Mouse (Mus musculus): ENCODE results near the gene Fat3.

The Fat3 gene

GRCm38 (mm10) chr9:16114821-16115485 is 386.1 kb downstream of the Fat3 start:
- DNase-seq, result peak; percentile 16 to 37

GRCm38 (mm10) chr9:16113936-16114642 is 387.0 kb downstream of the Fat3 start:
- DNase-seq, result no peak

- DNase-seq, result no peak
These were observed 393.2 kb downstream of the Fat3 start for GRCm38 (mm10) chr9:16107900-16108299.

GRCm38 (mm10) chr9:16107386-16107785 is 393.7 kb downstream of the Fat3 start:
- DNase-seq, result no peak

GRCm38 (mm10) chr9:16098553-16098952 is 402.5 kb downstream of the Fat3 start:
- DNase-seq, result no peak

DNA sequence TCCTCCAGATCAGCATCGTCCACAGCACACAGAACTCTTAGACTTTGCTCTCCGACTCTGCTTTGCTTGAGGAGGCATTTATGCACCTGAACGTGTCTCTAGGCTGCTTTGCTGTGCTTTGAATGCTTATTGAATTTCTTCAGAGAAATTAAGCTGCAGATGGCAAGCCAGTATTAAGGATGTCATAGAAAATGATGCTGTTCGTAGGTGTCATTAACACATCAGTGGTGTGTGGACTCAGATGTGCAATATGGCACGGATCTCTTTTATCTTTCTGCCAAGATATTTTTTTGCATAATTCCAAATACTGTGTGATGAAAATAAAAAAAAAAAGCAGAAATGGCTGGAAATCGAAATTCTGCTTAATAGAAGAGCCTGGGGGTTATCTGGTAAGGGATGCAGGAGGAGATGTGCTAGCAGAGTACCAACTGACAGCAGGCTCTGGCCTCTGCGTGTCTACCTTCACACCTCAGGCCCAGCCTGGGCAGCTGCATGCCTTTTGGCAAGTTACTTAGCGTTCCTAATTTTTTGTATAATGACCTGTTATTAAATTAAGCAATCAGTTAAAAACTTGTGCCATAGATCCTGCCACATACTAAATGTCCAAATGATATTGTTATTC is 407.9 kb downstream of the Fat3 start:
- DNase-seq, result no peak

- peak in 1 of 2 experiments; percentile 3 for DNase-seq
These were observed 408.8 kb downstream of the Fat3 start for GRCm38 (mm10) chr9:16092051-16092967.

GRCm38 (mm10) chr9:16079292-16079691 is 421.8 kb downstream of the Fat3 start:
- no peak for DNase-seq

GRCm38 (mm10) chr9:16074664-16075063 is 426.4 kb downstream of the Fat3 start:
- DNase-seq, result no peak

DNA sequence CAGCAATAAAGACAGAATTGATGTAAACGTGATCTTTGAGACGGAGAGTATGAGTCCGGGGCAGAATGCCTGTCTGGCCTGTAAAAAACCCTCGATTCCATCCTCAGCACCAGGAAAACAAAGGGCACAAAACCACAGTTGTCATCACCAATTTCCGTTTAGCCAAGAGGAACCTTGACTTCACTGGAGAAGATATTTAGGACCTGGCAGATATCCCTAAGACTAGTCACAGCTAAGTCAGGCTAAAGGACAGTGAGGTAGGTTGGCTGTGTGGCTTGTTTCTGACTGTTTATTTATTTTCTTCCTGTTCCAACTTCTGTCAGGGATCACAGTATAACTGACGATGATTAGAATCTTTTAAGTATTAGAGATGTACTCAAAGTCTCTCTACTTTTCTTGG is 427.0 kb downstream of the Fat3 start:
- DNase-seq, result no peak

DNA sequence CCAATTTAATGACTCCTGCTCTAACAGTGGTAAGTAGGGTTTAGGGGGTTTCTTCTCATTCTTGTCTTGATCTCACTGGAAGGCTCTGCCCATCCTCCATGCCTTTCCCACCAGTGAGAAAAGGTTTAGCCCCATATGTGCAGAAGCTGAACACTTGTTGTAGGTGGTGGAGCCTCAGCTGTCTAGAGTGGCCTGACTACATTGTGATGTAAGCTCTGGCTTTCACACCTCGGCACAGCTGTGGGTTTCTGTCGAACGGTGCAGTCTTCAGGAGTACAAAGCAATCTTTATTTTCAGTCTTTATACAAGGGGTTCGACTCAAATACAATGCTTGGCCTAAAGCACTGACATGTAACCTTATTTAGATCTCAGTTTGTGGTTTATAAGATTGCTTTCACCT is 437.6 kb downstream of the Fat3 start:
- DNase-seq, result no peak

GRCm38 (mm10) chr9:16062472-16062871 is 438.6 kb downstream of the Fat3 start:
- DNase-seq, result no peak

DNA sequence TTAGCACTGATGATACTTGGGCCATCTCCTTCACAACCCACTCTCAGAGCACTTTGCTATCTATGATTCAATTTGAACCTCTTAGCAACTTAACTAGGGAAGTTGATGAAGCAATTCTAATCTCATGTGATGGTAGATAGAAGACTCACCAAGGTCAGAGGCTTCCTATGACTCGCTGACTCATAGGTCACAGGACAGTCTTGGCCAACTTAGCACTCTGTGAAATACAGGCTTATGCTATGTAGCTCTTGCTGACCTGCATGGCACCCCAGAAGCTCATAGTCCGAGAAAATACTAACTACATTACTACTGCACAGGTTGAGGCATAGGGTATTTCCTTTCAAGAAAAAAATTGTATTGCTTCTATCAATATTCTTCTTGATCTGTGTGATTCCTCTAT is 454.4 kb downstream of the Fat3 start:
- DNase-seq, result no peak

- no peak for DNase-seq
These were observed 463.7 kb downstream of the Fat3 start for GRCm38 (mm10) chr9:16037375-16037774.

GRCm38 (mm10) chr9:16036346-16036745 is 464.7 kb downstream of the Fat3 start:
- no peak for DNase-seq

- peak in 1 of 2 experiments; percentile 6 for DNase-seq
These were observed 471.3 kb downstream of the Fat3 start for GRCm38 (mm10) chr9:16029715-16030285.

GRCm38 (mm10) chr9:16029066-16029465 is 472.0 kb downstream of the Fat3 start:
- no peak for DNase-seq

DNA sequence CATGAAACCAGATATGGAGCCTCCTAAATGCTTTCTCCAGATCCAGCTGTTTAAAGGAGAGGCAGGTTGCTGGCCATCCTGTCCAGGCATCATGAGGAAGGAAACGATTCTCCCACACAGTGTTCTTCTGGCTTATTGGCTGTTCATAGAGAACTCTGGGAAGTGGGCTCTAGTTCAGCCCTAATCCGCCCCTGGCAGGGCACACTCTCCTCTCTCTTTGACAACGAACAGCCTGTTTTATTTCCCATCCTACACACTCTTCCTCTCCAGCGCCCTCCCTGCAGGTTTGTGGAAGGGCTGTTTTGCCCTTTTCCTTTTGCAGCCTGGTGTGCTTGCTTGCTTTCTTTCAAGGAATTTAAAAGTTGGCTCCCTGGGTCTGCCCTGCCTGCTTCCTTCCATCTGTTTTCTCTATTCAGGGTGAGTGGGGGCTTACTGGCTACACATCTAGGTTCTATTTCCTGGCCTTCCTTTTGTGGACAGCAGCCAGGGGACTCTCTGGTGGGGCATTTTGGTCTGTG is 472.6 kb downstream of the Fat3 start:
- peak; percentile 32 to 34 for DNase-seq

GRCm38 (mm10) chr9:16026054-16026453 is 475.0 kb downstream of the Fat3 start:
- DNase-seq, result peak in 1 of 2 experiments; percentile 19

- DNase-seq, result no peak
These were observed 476.4 kb downstream of the Fat3 start for GRCm38 (mm10) chr9:16024706-16025105.

DNA sequence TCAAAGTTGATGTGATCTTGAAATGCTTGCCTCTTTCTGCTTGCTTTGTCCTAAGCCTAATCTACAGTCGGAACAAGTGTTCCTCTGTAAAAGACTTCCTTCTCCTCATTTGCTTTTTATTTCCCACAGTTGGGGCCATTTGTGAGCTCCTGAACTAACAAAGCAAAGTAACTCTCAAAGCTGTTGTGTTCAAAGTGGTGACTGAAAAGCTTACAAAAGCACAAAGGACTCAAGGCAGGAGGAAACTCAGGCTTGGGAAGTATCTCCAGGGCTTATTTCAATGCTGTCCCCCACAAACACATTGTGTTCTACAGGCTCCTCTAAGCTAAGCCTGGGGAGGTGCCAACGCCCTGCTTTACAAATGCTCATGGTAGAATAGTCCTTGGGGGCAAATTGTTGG is 487.0 kb downstream of the Fat3 start:
- no peak for DNase-seq

DNA sequence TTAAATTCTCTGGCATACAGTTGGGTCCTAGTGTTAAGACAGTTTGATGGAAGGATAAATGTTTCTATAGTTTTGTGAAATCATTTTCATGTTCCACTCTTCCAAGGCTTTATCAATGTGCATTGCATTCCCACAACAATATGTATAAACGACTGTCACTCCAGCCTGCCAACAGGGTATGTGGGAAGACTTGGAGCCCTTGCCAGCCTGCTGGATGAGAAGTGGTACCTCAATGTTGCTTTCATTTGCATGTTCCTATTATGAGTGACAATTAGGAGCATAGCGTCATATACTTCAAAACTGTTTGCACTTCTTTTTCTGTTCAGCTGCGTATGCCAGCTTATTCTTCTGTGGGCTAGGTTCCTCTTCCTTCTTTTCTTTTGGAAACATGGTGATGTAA is 489.7 kb downstream of the Fat3 start:
- no peak for DNase-seq
